Mouse (Mus musculus) cerebellum, postnatal 36 days (tissue): ENCODE measurements around the gene Rgs13.
A peak's percentile ranks its signal among the peaks of the same experiment; 100 is the strongest.
"Not testable (repeated sequence)": the region's sequence is repeated elsewhere in the genome, so short reads cannot be mapped to it uniquely, and the experiment has no call there.

Experiments
- DNase-seq, 2 experiments: peaks; one replicate each; pipeline ENCODE4 v3.0.0; 2021 to 2022; ENCODE audit warnings: mixed read lengths in 2 of 2

The Rgs13 gene

GRCm38 (mm10) chr1:144151401-144152183 lies 25.6 kb downstream of the Rgs13 start:
- DNase-seq = no peak

- no peak for DNase-seq
Measured at GRCm38 (mm10) chr1:144149997-144150396, 27.2 kb downstream of the Rgs13 start.

- DNase-seq = not testable (repeated sequence)
Measured at GRCm38 (mm10) chr1:144141398-144141797, 35.8 kb downstream of the Rgs13 start.

- no peak for DNase-seq
Measured at GRCm38 (mm10) chr1:144139847-144140246, 37.3 kb downstream of the Rgs13 start.

- no peak for DNase-seq
Measured at GRCm38 (mm10) chr1:144127965-144128364, 49.2 kb downstream of the Rgs13 start.

GRCm38 (mm10) chr1:144120042-144120441 lies 57.1 kb downstream of the Rgs13 start:
- no peak for DNase-seq

- DNase-seq = peak; percentile 11 to 24
Measured at GRCm38 (mm10) chr1:144119456-144119855, 57.7 kb downstream of the Rgs13 start.

GRCm38 (mm10) chr1:144115848-144116727 lies 61.1 kb downstream of the Rgs13 start:
- no peak for DNase-seq

GRCm38 (mm10) chr1:144113438-144114074 lies 63.6 kb downstream of the Rgs13 start:
- DNase-seq = peak; percentile 52 to 56

GRCm38 (mm10) chr1:144112946-144113345 lies 64.2 kb downstream of the Rgs13 start:
- no peak for DNase-seq

- DNase-seq = no peak
Measured at GRCm38 (mm10) chr1:144098587-144099258, 78.4 kb downstream of the Rgs13 start.

GRCm38 (mm10) chr1:144090410-144090809 lies 86.8 kb downstream of the Rgs13 start:
- DNase-seq = no peak
